Mouse (Mus musculus): ENCODE data around the gene Rhbdf2.

DNA sequence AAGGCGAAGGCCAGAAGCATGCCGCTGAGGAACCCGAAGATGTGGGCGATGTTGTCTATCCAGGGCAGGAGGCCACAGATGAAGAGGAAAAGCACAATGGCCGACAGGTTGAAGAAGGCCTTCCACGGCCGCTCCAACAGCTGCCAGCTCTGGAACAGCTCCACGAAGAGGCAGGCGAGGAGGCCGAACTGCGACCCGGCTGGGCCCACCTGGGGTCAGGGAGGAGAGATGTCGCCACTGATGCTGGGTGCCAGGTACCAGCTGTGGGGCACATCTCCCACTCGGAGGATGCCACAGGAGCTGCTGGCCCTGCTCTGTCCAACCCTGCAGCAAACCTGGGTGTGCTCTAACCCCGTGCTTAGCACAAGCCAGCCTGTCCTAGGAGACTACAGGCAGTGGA, 27.6 kb downstream of the Rhbdf2 start:
- TF ChIP-seq ZC3H11A (IDR thresholded peaks at IDR 0.05; ENCODE audit: borderline replicate concordance, low read depth, low read length) = no peak
- TF ChIP-seq ZNF384 (IDR thresholded peaks at IDR 0.05; ENCODE audit: low read depth, low read length) = no peak
- no peak for TF ChIP-seq CHD2 (IDR thresholded peaks at IDR 0.05; ENCODE audit: low read depth, low read length)
- TF ChIP-seq HCFC1 (IDR thresholded peaks at IDR 0.05; ENCODE audit: borderline replicate concordance, insufficient read depth, low read length) = no peak

All from ES-E14 (cell line).